Mouse (Mus musculus) liver, postnatal 0 days (tissue): ENCODE data around the gene Oprm1. TPM values are rescaled to one million over a fixed set of nuclear protein-coding genes. Genes with fewer than 3 reads are reported as not detected.

ENCODE experiments used
- ATAC-seq: fragments of 200-750 bp; cut with Nextera tagmentation; 2 replicates; pipeline ENCODE4 v1.8.0; 2017; ENCODE audit warnings: mild to moderate bottlenecking, moderate library complexity
- DNase-seq: peaks from one replicate; pipeline ENCODE4 v3.0.0-alpha.2; 2016
- H3K27ac ChIP-seq: fragments of 300-500 bp; sonication (generic); 2 replicates; pipeline ENCODE4 v1.5.1; 2014; ENCODE audit warnings: antibody characterized with exemption, moderate library complexity, mild to moderate bottlenecking, low read depth
- H3K27me3 ChIP-seq: fragments of 300-500 bp; sonication (generic); 2 replicates; pipeline ENCODE4 v1.6.1; 2014; ENCODE audit warnings: low read length, control low read depth, mixed read lengths; ENCODE audit not compliant: insufficient read depth
- H3K36me3 ChIP-seq: fragments of 300-500 bp; sonication (generic); replicated peaks from 2 replicates; pipeline ENCODE4 v1.6.1; 2014; ENCODE audit warnings: mild to moderate bottlenecking, control low read depth, low read length, moderate library complexity, mixed read lengths; ENCODE audit not compliant: insufficient read depth
- H3K4me1 ChIP-seq: fragments of 300-500 bp; sonication (generic); 2 replicates; pipeline ENCODE4 v1.6.1; 2014; ENCODE audit warnings: antibody characterized with exemption, mild to moderate bottlenecking, control low read depth; ENCODE audit not compliant: insufficient read depth
- H3K4me2 ChIP-seq: fragments of 300-500 bp; sonication (generic); 2 replicates; pipeline ENCODE4 v1.6.1; 2014; ENCODE audit warnings: low read depth, mild to moderate bottlenecking, low read length, moderate library complexity, mixed read lengths
- H3K4me3 ChIP-seq: fragments of 300-500 bp; sonication (generic); 2 replicates; pipeline ENCODE4 v1.5.1; 2014; ENCODE audit warnings: low read depth, low read length
- H3K9ac ChIP-seq: fragments of 300-500 bp; sonication (generic); replicated peaks from 2 replicates; pipeline ENCODE4 v1.6.1; 2014; ENCODE audit warnings: mild to moderate bottlenecking, moderate library complexity
- H3K9me3 ChIP-seq: fragments of 300-500 bp; sonication (generic); 2 replicates; pipeline ENCODE4 v1.6.1; 2016; ENCODE audit warnings: mild to moderate bottlenecking, control low read depth, low read length, mixed read lengths
- CTCF ChIP-seq: sonication (generic); IDR thresholded peaks from 2 replicates; pipeline ENCODE4 v1.5.1; 2016; ENCODE audit warnings: antibody characterized with exemption, low read depth
- EP300 ChIP-seq: IDR thresholded peaks from 2 replicates; pipeline ENCODE4 v1.6.1; 2016; ENCODE audit warnings: antibody characterized with exemption, low read depth, mild to moderate bottlenecking
- WGBS: fragments of 180-500 bp; shearing (Covaris S2); extraction: QIAGEN DNeasy Blood & Tissue Kit; methylation state at CpG from one replicate; pipeline ENCODE4 v1.1.7; 2014; ENCODE audit not compliant: insufficient replicate concordance; 5-methylcytosine and 5-hydroxymethylcytosine counted together
- polyA plus RNA-seq: library from polyadenylated mRNA; unstranded; fragments of >200 nt; fragmentation: Nextera tagmentation; extraction: Ambion mirVana; gene quantifications from 2 replicates; pipeline ENCODE4 v1.2.1, GENCODE M21; 2015

Oprm1 gene
- polyA plus RNA-seq, 1 experiment from 2014 or later, result not detected

GRCm38 (mm10) chr10:7033459-7033858 is 275.2 kb downstream of the Oprm1 start:
- Histone ChIP-seq H3K4me3 (no peak overlapping the region), H3K9ac (no peak overlapping the region), H3K27me3 (no peaks in the 10 kb centered on the region), H3K4me2 (no peak overlapping the region), H3K27ac (no peak overlapping the region), H3K9me3 (no peaks in the 10 kb centered on the region), H3K4me1 (peaks cover 6% of the 10 kb centered on the region; the same call in 1 of the 2 replicates), H3K36me3 (no peaks in the 10 kb centered on the region)
- no peak for TF ChIP-seq EP300
- TF ChIP-seq CTCF, result no peak
- DNase-seq, result no peak
- ATAC-seq, result no peak
- WGBS, result 85% methylated on average over 2 of the region's 2 CpGs

- ATAC-seq (no peak), DNase-seq (no peak)
- Histone ChIP-seq H3K4me1 (peaks cover 6% of the 10 kb centered on the region), H3K9me3 (no peaks in the 10 kb centered on the region), H3K4me2 (no peak overlapping the region), H3K27me3 (no peaks in the 10 kb centered on the region), H3K27ac (no peak overlapping the region), H3K4me3 (no peak overlapping the region), H3K36me3 (no peaks in the 10 kb centered on the region), H3K9ac (no peak overlapping the region)
- TF ChIP-seq EP300 (no peak), CTCF (no peak)
- WGBS, result 63% methylated on average over 12 of the region's 12 CpGs
Measured at GRCm38 (mm10) chr10:7035547-7035946, 277.2 kb downstream of the Oprm1 start.

GRCm38 (mm10) chr10:7037194-7037593 is 278.9 kb downstream of the Oprm1 start:
- Histone ChIP-seq H3K9ac (no peak overlapping the region), H3K4me1 (peaks cover 6% of the 10 kb centered on the region), H3K9me3 (no peaks in the 10 kb centered on the region), H3K36me3 (no peaks in the 10 kb centered on the region), H3K27ac (no peak overlapping the region), H3K27me3 (no peaks in the 10 kb centered on the region), H3K4me2 (no peak overlapping the region), H3K4me3 (no peak overlapping the region)
- TF ChIP-seq EP300 (no peak), CTCF (no peak)
- 70% methylated on average over 5 of the region's 5 CpGs for WGBS
- DNase-seq (no peak), ATAC-seq (no peak)

GRCm38 (mm10) chr10:7041032-7041431 is 282.7 kb downstream of the Oprm1 start:
- Histone ChIP-seq H3K36me3 (no peaks in the 10 kb centered on the region), H3K9me3 (no peaks in the 10 kb centered on the region), H3K4me1 (no peaks in the 10 kb centered on the region; the same call in 1 of the 2 replicates), H3K27ac (no peak overlapping the region), H3K27me3 (no peaks in the 10 kb centered on the region), H3K9ac (no peak overlapping the region), H3K4me2 (no peak overlapping the region), H3K4me3 (no peak overlapping the region)
- no peak for TF ChIP-seq CTCF
- no peak for TF ChIP-seq EP300
- DNase-seq (no peak), ATAC-seq (no peak)

- H3K9me3 ChIP-seq, result no peaks in the 10 kb centered on the region
- WGBS, result 84% methylated on average over 5 of the region's 5 CpGs
- H3K4me2 ChIP-seq, result no peak overlapping the region
- no peak overlapping the region for H3K9ac ChIP-seq
- no peak for DNase-seq
- H3K27ac ChIP-seq, result no peak overlapping the region
- no peak for TF ChIP-seq EP300
- TF ChIP-seq CTCF, result no peak
- no peak for ATAC-seq
- no peaks in the 10 kb centered on the region; the same call in 1 of the 2 replicates for H3K4me1 ChIP-seq
- H3K27me3 ChIP-seq, result no peaks in the 10 kb centered on the region
- no peaks in the 10 kb centered on the region for H3K36me3 ChIP-seq
- no peak overlapping the region for H3K4me3 ChIP-seq
Measured at GRCm38 (mm10) chr10:7043896-7044295, 285.6 kb downstream of the Oprm1 start.

GRCm38 (mm10) chr10:7047288-7047918 is 289.1 kb downstream of the Oprm1 start:
- no peaks in the 10 kb centered on the region for H3K9me3 ChIP-seq
- ATAC-seq (no peak), DNase-seq (no peak)
- H3K36me3 ChIP-seq, result no peaks in the 10 kb centered on the region
- no peaks in the 10 kb centered on the region for H3K27me3 ChIP-seq
- H3K4me1 ChIP-seq, result no peaks in the 10 kb centered on the region
- no peak overlapping the region for H3K9ac ChIP-seq
- H3K4me3 ChIP-seq, result no peak overlapping the region
- WGBS, result 66% methylated on average over 10 of the region's 10 CpGs
- TF ChIP-seq CTCF (no peak), EP300 (no peak)
- no peak overlapping the region for H3K4me2 ChIP-seq
- no peak overlapping the region for H3K27ac ChIP-seq

GRCm38 (mm10) chr10:7047919-7048291 is 289.6 kb downstream of the Oprm1 start:
- 68% methylated on average over 2 of the region's 2 CpGs for WGBS
- no peak for ATAC-seq
- no peaks in the 10 kb centered on the region for H3K9me3 ChIP-seq
- H3K27me3 ChIP-seq, result no peaks in the 10 kb centered on the region
- DNase-seq, result no peak
- TF ChIP-seq CTCF (no peak), EP300 (no peak)
- H3K9ac ChIP-seq, result no peak overlapping the region
- H3K36me3 ChIP-seq, result no peaks in the 10 kb centered on the region
- H3K4me2 ChIP-seq, result no peak overlapping the region
- no peaks in the 10 kb centered on the region for H3K4me1 ChIP-seq
- H3K27ac ChIP-seq, result no peak overlapping the region
- no peak overlapping the region for H3K4me3 ChIP-seq
